Mouse (Mus musculus) ES-Bruce4 (cell line): ENCODE data around the gene Lck.

ENCODE experiments used
- CTCF ChIP-seq: IDR thresholded peaks from one replicate; pipeline ENCODE4 v1.8.1; 2011; ENCODE audit warnings: low read depth, low read length
- EP300 ChIP-seq: IDR thresholded peaks from 2 replicates; pipeline ENCODE4 v1.6.1; 2011; ENCODE audit warnings: low read depth, low read length; ENCODE audit not compliant: insufficient read depth
- POLR2A ChIP-seq: IDR thresholded peaks from one replicate; pipeline ENCODE4 v1.8.1; 2011; ENCODE audit warnings: low read length; ENCODE audit not compliant: insufficient read depth

- no peak for TF ChIP-seq CTCF
- no peak for TF ChIP-seq EP300
- no peak for TF ChIP-seq POLR2A
These were observed 63.8 kb downstream of the Lck start for GRCm38 (mm10) chr4:129509650-129510049.
